Mouse (Mus musculus): ENCODE measurements around the gene Fam208a.

DNA sequence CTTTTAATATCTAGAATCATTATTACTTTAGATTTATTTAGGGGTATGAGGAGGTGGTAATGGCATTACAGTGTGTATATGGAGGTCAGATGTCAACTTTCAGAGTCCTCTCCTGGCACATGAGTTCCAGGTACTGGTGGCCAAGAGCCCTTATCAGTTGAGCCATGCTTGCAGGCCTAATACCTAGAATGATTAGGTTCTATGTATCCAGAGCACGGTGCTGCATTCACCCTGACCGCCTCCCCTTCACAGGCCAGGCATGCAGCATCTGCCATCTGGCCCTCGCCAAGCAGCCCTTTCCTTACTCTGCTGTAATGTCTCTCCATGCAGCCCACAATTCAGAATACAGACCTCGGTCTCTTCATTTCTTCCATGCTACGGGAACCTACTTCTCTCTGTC is 62.8 kb downstream of the Fam208a start:
- TF ChIP-seq CTCF (IDR thresholded peaks at IDR 0.05; ENCODE audit: low read depth, low read length) (no peak), POLR2A (IDR thresholded peaks at IDR 0.05; ENCODE audit: borderline replicate concordance, low read depth, low read length) (no peak)
